Mouse (Mus musculus): ENCODE results near the gene B4gat1.
A peak's percentile ranks its signal among the peaks of the same experiment; 100 is the strongest.
"Not testable (repeated sequence)": the region's sequence is repeated elsewhere in the genome, so short reads cannot be mapped to it uniquely, and the experiment has no call there.

The B4gat1 gene

DNA sequence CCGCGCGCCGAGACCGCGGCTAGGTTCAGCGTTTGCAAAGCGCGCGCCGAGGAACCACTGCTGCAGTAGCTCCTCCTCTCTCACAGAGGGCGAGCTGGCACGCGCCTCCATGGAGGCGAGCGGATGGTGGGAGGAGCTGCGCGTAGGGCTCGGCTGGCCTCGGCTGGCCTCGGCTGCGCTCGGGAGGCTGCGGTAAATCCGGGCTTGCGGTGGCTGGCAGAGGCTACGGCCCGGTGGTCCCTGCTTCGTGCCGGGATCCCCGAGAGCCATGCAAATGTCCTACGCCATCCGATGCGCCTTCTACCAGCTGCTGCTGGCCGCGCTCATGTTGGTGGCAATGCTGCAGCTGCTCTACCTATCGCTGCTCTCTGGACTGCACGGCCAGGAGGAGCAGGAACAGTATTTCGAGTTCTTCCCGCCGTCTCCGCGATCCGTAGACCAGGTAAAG is at the start of gene B4gat1, which contains the start of gene AC124502.3:
Gene B4gat1 (plus strand): TSS at position 118 of the 448 bp plus-strand sequence.
Gene AC124502.3 (plus strand): TSS at position 183 of the 448 bp plus-strand sequence.
- peak; percentile 79; the same call in 1 of the 2 replicates for ATAC-seq (ENCODE audit: insufficient number of reproducible peaks, low FRiP score, low TSS enrichment)

- no peak for ATAC-seq (ENCODE audit: insufficient number of reproducible peaks, low FRiP score, low TSS enrichment)
These were observed 49.6 kb upstream of the B4gat1 start for GRCm38 (mm10) chr19:4989013-4989412.

GRCm38 (mm10) chr19:4989434-4990255 is 49.0 kb upstream of the B4gat1 start:
- ATAC-seq (ENCODE audit: insufficient number of reproducible peaks, low FRiP score, low TSS enrichment): peak; percentile 60; the same call in 1 of the 2 replicates

GRCm38 (mm10) chr19:4990256-4990625 is 48.4 kb upstream of the B4gat1 start, which contains the start of gene Npas4:
Gene Npas4, minus strand, starts transcription at chr19:4990316.
- ATAC-seq (ENCODE audit: insufficient number of reproducible peaks, low FRiP score, low TSS enrichment): no peak

- no peak for ATAC-seq (ENCODE audit: insufficient number of reproducible peaks, low FRiP score, low TSS enrichment)
These were observed 47.9 kb upstream of the B4gat1 start for GRCm38 (mm10) chr19:4990716-4991115.

DNA sequence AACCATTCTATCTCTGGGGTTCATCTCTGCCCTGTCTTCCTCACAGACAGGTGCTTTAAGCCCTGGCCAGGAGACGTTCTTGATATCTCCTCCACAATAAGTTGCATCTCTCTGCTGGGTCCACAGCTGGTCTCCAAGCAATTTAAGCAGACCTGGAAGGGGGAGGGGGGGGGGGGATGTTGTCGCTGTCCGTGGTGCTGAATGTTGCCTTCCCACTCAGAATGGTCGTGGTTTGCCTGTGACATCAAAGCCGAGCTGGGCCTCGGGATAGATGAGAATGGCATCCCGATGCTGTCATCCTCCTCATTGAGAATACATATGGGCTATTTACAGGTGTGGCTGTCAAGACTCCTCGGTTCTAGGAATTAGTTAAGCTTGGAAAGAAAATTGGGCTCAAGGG is 46.3 kb upstream of the B4gat1 start:
- ATAC-seq (ENCODE audit: insufficient number of reproducible peaks, low FRiP score, low TSS enrichment): no peak

- peak; percentile 78; the same call in 1 of the 2 replicates for ATAC-seq (ENCODE audit: insufficient number of reproducible peaks, low FRiP score, low TSS enrichment)
These were observed 45.7 kb upstream of the B4gat1 start for GRCm38 (mm10) chr19:4992904-4993303.

GRCm38 (mm10) chr19:4994043-4994442 is 44.6 kb upstream of the B4gat1 start:
- ATAC-seq (ENCODE audit: insufficient number of reproducible peaks, low FRiP score, low TSS enrichment): no peak

- ATAC-seq (ENCODE audit: insufficient number of reproducible peaks, low FRiP score, low TSS enrichment): no peak
These were observed 39.0 kb upstream of the B4gat1 start for GRCm38 (mm10) chr19:4999445-5000140.

- peak; percentile 83 for ATAC-seq (ENCODE audit: insufficient number of reproducible peaks, low FRiP score, low TSS enrichment)
These were observed 36.8 kb upstream of the B4gat1 start for GRCm38 (mm10) chr19:5001666-5002406.

DNA sequence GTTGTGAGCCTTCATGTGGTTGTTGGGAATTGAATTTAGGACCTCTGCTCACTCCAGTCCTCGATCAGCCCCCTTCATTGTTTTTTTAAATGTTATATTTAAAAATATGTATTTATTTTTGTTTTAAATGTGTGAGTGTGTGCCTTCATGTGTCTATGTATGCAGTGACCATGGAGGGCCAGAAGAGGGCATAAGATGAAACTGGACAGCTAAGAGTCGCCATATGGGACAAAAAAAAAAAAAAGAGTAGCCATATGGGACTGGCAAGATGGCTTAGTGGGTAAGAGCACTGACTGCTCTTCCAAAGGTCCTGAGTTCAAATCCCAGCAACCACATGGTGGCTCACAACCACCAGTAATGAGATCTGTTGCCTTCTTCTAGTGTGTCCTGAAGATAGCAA is 35.0 kb upstream of the B4gat1 start:
- ATAC-seq (ENCODE audit: insufficient number of reproducible peaks, low FRiP score, low TSS enrichment): not testable (repeated sequence)

GRCm38 (mm10) chr19:5004925-5005324 is 33.7 kb upstream of the B4gat1 start:
- no peak for ATAC-seq (ENCODE audit: insufficient number of reproducible peaks, low FRiP score, low TSS enrichment)

DNA sequence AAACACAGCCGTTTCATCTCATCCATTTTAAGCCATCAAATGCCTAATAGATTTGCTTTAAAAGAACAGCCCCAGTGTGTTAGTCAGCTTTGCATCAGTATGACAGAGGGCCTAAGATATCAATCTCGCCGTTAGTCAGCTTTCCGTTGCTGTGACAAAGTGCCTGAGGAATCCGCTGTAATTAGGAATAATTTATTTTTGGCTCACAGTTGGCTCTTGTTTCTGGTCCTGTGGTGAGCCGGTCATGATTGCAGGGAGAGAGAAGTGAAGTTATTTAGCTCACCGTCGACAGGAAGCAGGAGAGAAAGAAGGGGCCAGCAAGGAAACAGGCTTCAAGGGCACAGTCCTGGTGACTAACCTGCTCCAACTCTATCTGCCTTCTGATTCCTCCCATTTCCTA is 25.5 kb upstream of the B4gat1 start:
- ATAC-seq (ENCODE audit: insufficient number of reproducible peaks, low FRiP score, low TSS enrichment): no peak

GRCm38 (mm10) chr19:5014961-5015398 is 23.6 kb upstream of the B4gat1 start:
- ATAC-seq (ENCODE audit: insufficient number of reproducible peaks, low FRiP score, low TSS enrichment): no peak

DNA sequence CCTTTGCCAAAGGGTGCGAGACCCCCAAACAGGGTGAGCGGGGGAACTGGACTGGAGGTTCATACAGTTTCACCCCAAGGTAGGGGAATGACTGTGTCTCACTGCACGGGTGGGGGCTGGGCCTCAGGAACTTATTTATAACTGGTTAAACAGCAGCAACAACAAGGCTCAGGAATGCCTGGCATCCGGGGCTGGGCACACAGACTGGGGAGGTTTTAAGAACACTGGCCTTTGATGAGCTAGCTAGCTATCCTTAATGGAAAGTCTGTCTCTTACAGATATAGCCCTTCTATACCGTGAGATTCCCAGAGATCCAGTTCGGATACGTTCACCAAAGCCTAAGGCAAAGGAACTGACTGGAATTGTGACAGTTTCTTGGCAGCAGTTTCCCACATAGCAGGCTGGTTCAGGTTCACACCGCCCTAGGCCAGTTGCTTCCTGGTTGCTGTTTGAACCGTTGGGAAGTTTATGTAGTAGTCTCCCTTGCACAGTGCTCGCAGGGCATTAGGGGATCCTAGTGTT is 22.3 kb upstream of the B4gat1 start:
- no peak for ATAC-seq (ENCODE audit: insufficient number of reproducible peaks, low FRiP score, low TSS enrichment)

DNA sequence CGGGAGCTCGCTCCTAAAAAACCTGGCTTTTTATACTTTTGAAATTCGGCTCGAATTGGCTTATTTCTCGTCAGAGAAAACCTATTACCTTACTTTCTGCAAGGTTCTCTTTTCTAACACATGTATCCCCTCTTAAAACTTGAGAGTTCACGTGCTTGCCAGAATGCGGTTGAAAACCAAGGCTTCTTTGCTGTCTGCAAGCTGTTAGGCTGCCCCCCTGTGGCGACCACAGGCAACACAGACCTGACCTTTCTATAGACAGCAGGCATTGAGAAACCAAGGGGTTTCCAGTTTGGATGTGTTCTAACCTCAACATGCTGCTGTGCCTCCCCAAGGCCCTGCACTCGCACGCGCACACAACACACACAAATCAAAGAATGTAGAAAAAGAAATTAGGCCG is 21.8 kb upstream of the B4gat1 start:
- no peak; the same call in 1 of the 2 replicates for ATAC-seq (ENCODE audit: insufficient number of reproducible peaks, low FRiP score, low TSS enrichment)

GRCm38 (mm10) chr19:5017611-5018010 is 21.0 kb upstream of the B4gat1 start:
- ATAC-seq (ENCODE audit: insufficient number of reproducible peaks, low FRiP score, low TSS enrichment): no peak

GRCm38 (mm10) chr19:5018191-5018590 is 20.4 kb upstream of the B4gat1 start:
- ATAC-seq (ENCODE audit: insufficient number of reproducible peaks, low FRiP score, low TSS enrichment): no peak

- ATAC-seq (ENCODE audit: insufficient number of reproducible peaks, low FRiP score, low TSS enrichment): no peak
These were observed 17.2 kb upstream of the B4gat1 start for GRCm38 (mm10) chr19:5021416-5021815.
